ENCODE assay signal across 16 mouse cellular contexts in genomic region chr15:44916479-44916878, GRCm38 (mm10).
"Had no signal": no experiment of that assay in that cellular context is flagged by ENCODE, and none has a peak within 500 bp of the region (broad histone marks: within the 10 kb centered on the region; RNA-seq: fewer than 3 reads in every experiment).

No protein-coding gene starts in this region.

- H3K36me3 ChIP-seq: midbrain, embryonic 10.5 days; midbrain, embryonic 12.5 days; neural tube, embryonic 13.5 days; neural tube, embryonic 15.5 days; stomach, embryonic 15.5 days had no signal

- H3K27ac ChIP-seq: midbrain, embryonic 10.5 days; midbrain, embryonic 12.5 days; neural tube, embryonic 13.5 days; neural tube, embryonic 15.5 days; stomach, embryonic 15.5 days; stomach, postnatal 0 days had no signal

- H3K27me3 ChIP-seq: midbrain, embryonic 12.5 days; neural tube, embryonic 13.5 days; neural tube, embryonic 15.5 days; stomach, embryonic 15.5 days had no signal

- ATAC-seq: midbrain, embryonic 16.5 days had no signal

- H3K4me1 ChIP-seq: midbrain, embryonic 10.5 days; midbrain, embryonic 12.5 days; neural tube, embryonic 13.5 days; neural tube, embryonic 15.5 days; stomach, embryonic 15.5 days had no signal

- DNase-seq: lung, embryonic 14.5 days; lung, postnatal 10 days; lung, postnatal 4 days; midbrain, embryonic 14.5 days; right cerebral cortex, postnatal 14 days; thymus, adult 2 months; thymus, postnatal 25 days; thymus, postnatal 4 days had no signal

- H3K9ac ChIP-seq: lung, embryonic 14.5 days; midbrain, embryonic 12.5 days; neural tube, embryonic 13.5 days; neural tube, embryonic 15.5 days; stomach, embryonic 15.5 days had no signal

- H3K4me3 ChIP-seq: midbrain, embryonic 10.5 days; midbrain, embryonic 12.5 days; myocyte; neural tube, embryonic 13.5 days; neural tube, embryonic 15.5 days; stomach, embryonic 15.5 days had no signal

- H3K9me3 ChIP-seq: midbrain, embryonic 10.5 days; midbrain, embryonic 12.5 days; neural tube, embryonic 13.5 days; neural tube, embryonic 15.5 days; stomach, embryonic 15.5 days had no signal

- H3K4me2 ChIP-seq: lung, embryonic 14.5 days; midbrain, embryonic 12.5 days; neural tube, embryonic 13.5 days; neural tube, embryonic 15.5 days; stomach, embryonic 15.5 days had no signal
